Mouse (Mus musculus): Measurements from ENCODE around the gene Gdap1l1.

DNA sequence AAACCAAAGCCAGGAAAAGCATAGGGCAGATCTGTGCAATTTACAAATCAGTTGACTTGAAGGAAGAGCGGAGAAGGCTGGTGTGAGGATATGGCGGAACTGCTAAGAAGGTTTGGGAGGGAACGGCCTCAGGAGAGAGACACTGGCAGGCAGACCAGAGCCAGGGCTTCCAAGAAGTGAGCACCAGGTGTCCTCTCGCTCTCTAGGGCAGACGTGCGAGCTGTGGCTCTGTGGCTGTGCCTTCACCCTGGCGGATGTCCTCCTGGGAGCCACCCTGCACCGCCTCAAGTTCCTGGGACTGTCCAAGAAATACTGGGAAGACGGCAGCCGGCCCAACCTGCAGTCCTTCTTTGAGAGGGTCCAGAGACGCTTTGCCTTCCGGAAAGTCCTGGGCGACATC is 15.1 kb downstream of the Gdap1l1 start:
- TF ChIP-seq CTCF (IDR thresholded peaks at IDR 0.05; ENCODE audit: low read depth) = no peak
- no peak for TF ChIP-seq EP300 (IDR thresholded peaks at IDR 0.05; ENCODE audit: low read depth)
